Mouse (Mus musculus) frontal cortex, adult (tissue): ENCODE measurements around the gene Cybrd1.

Experiments used
- ATAC-seq: cut with Nextera tagmentation; 2 replicates; pipeline ENCODE4 v1.9.2; 2017; ENCODE audit warnings: mild to moderate bottlenecking, moderate library complexity, mixed read lengths; ENCODE audit not compliant: low TSS enrichment

The Cybrd1 gene

DNA sequence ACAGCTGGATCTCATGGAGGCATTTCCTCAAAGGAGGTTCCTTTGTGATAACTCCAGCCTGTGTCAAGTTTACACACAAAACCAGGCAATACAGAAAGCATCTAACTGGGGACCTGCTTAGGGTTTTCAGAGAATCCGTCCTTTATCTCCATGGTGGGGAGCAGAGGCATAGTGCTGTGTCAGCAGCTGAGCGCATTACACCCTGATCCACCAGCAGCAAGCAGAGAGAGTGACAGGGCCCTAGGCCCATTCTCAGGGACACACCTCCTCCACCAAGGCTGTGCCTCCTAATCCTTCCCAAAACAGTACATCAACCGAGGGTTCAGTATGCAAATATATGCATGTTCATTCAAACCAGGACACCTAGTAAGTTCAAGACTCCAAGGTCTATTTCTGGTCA, 55.3 kb downstream of the Cybrd1 start:
- ATAC-seq, result no peak

- ATAC-seq, result no peak
Measured at GRCm38 (mm10) chr2:71176329-71177249, 58.9 kb downstream of the Cybrd1 start.

DNA sequence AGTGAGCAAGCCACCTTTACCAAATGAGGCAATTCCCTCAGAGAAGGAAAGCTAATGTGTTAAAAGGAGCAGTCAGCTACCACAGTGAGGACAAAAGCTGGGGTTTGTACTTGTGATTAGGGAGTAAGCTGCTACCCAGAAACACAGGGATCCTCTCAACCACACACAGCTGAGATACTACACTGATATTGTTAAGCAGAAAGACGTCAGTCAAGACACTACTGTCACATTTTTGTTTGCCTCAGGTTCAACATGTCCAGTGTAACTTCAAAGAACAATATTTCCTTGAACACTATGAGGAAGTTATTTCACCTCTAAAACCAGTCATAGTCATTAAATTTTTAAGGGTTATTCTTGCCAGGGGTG, 59.5 kb downstream of the Cybrd1 start:
- ATAC-seq, result no peak

GRCm38 (mm10) chr2:71177760-71178159, 60.0 kb downstream of the Cybrd1 start:
- ATAC-seq, result no peak

GRCm38 (mm10) chr2:71179716-71180115, 62.0 kb downstream of the Cybrd1 start:
- ATAC-seq, result no peak

- no peak for ATAC-seq
Measured at GRCm38 (mm10) chr2:71180566-71181217, 63.0 kb downstream of the Cybrd1 start.

GRCm38 (mm10) chr2:71187950-71188349, 70.2 kb downstream of the Cybrd1 start:
- ATAC-seq, result no peak

DNA sequence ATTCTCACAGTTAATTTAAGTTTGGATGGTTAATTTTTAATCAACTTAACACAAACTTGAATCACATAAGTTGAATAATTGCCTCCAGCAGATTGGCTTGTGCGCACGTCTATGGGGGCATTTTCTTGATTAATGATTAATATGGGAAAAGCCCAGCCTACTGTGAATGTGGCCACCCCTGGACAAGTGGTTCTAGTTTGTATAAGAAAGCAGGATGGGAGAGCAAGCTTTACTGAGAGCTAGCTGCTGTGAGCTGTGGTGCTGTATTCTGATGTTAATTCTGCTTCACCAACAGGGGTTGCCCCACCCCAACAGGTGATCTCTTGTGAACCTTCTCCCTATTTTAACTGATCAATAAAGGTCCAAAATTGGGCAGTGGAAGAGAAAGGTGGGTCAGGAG, 71.1 kb downstream of the Cybrd1 start:
- no peak for ATAC-seq

DNA sequence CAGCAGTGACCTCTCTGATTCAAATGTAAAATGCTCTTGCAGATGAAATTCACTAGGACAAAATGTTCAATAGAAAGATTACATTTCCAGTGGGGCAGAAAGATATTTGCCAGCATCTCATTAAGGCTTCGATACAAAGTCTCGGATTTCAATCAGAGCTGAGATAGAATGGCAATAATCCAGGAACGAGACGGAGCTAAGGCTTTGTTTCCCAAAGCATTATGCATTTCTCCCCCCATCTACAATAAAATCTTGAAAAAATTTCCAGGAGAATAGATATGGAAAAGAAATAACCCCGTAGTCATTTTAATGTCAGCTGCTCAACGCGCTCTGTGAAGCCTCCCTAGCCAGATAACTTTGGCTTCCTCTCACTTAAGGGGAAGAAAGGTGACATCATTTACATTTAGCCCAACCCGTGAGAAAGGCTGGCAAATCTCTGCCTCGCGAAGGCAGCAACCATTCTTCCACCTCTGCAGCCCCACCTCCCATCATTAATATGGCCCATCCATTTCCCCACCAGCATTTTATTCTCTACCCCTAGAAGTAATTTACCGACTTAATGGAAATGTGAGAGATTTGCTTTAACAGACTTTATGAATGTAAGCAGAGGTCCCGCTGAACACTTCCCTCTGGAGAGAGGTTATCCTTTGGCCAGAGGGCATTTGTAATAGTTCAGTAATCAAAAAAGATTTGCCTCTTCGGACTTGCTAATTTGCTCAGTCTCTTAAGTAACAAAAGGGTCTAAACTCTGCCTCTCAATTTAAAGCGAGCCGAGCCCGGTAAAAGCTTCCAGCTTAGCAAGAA, 73.9 kb downstream of the Cybrd1 start:
- no peak for ATAC-seq

- peak; percentile 27; the same call in 1 of the 2 replicates for ATAC-seq
Measured at GRCm38 (mm10) chr2:71192195-71192807, 74.6 kb downstream of the Cybrd1 start.
